ENCODE assay signal across 8 mouse cellular contexts in the genomic region with DNA sequence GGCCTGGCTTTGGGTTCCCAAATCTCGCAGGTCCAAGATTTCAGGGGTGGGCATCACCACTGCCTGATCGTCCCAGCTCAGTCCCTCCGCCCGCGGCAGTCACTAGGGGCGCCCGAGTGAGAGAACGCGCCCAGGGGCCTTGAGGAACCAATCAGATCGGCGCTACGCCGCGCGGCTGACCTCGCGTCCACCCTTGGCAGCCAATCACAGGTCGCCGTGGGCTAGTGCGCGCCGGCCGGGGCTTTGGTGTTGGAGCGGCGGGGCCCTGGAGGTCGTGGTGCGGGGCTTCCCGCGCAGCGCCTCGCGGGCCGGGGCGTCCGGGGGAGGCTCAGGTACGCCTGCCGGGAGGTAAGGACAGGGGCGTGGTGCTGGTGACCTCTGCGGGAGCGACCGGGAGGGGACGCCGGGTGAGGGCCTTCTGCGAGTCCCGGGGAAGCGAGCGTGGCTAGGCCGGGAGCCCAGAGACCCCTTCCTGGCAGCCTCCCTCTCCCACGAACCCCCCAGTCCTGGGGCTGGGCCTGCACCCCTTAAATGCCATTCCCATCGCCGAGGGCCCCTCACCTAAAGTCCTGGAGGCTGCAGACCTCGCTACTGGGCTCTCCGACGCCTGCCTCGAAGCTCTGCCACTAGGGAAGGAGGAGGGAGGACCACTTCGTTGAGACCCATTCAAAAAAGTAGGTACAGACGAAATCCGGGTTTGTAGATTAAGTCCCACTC. TPM values are rescaled to one million over a fixed set of nuclear protein-coding genes. Genes with fewer than 3 reads are reported as not detected.
DNase-seq lines count a peak whose midpoint lies in the region; ATAC-seq and TF ChIP-seq lines count a peak whose summit lies in the region.

A gene (plus strand): TSS at position 249 of the 717 bp plus-strand sequence.

- peaks cover 23% of the 10 kb centered on the region for H3K36me3 ChIP-seq in C2C12 (ENCODE audit: control insufficient read depth, insufficient read depth)
- peaks cover 22% of the 10 kb centered on the region for H3K36me3 ChIP-seq in erythroblast, embryonic 14.5 days (ENCODE audit: control insufficient read depth)
- peaks cover 21% of the 10 kb centered on the region for H3K36me3 ChIP-seq in heart, embryonic 12.5 days
- no peaks in the 10 kb centered on the region; the same call in 1 of the 2 replicates for H3K36me3 ChIP-seq in kidney, postnatal 0 days (ENCODE audit: insufficient read depth, low read length)
- H3K36me3 ChIP-seq in liver, embryonic 11.5 days (ENCODE audit: control insufficient read depth, insufficient read depth, low read length): no peaks in the 10 kb centered on the region; the same call in 1 of the 2 replicates
- peaks cover 1% of the 10 kb centered on the region; the same call in 1 of the 2 replicates for H3K36me3 ChIP-seq in stomach, embryonic 14.5 days (ENCODE audit: control insufficient read depth, insufficient read depth, low read length)

- peak within 1 kb of the TSS; percentile 98 for H3K4me2 ChIP-seq in heart, embryonic 12.5 days
- H3K4me2 ChIP-seq in kidney, postnatal 0 days (ENCODE audit: low read length): peak within 1 kb of the TSS; percentile 91
- H3K4me2 ChIP-seq in liver, embryonic 11.5 days: peak within 1 kb of the TSS; percentile 71
- peak within 1 kb of the TSS; percentile 89 for H3K4me2 ChIP-seq in stomach, embryonic 14.5 days (replicated peaks; ENCODE audit: low read depth, low read length)

- WGBS in heart, embryonic 12.5 days: under 1% methylated on average over 58 of the region's 58 CpGs
- under 1% methylated on average over 54 of the region's 58 CpGs for WGBS in kidney, postnatal 0 days
- under 1% methylated on average over 52 of the region's 58 CpGs for WGBS in liver, embryonic 11.5 days
- WGBS in stomach, embryonic 14.5 days: under 1% methylated on average over 48 of the region's 58 CpGs

- peak within 1 kb of the TSS; percentile 94 for H3K9ac ChIP-seq in heart, embryonic 12.5 days
- H3K9ac ChIP-seq in kidney, postnatal 0 days (ENCODE audit: low read depth, low read length): peak within 1 kb of the TSS; percentile 93
- peak within 1 kb of the TSS; percentile 98 for H3K9ac ChIP-seq in liver, embryonic 11.5 days (ENCODE audit: low read depth, low read length)
- peak within 1 kb of the TSS; percentile 89 for H3K9ac ChIP-seq in stomach, embryonic 14.5 days (replicated peaks; ENCODE audit: low read depth, low read length)

- ATAC-seq in heart, embryonic 12.5 days (ENCODE audit: insufficient number of reproducible peaks, low FRiP score): peak; percentile 99
- ATAC-seq in kidney, postnatal 0 days (replicated peaks; ENCODE audit: low FRiP score, low read depth): peak; percentile 98
- ATAC-seq in liver, embryonic 11.5 days (replicated peaks; ENCODE audit: low FRiP score): peak; percentile 98
- ATAC-seq in stomach, embryonic 14.5 days (ENCODE audit: insufficient number of reproducible peaks, insufficient read depth, low FRiP score, low read depth): peak; percentile 98

- DNase-seq in brain, embryonic 14.5 days (ENCODE audit: low read depth): peak; percentile 98
- peak; percentile 97 for DNase-seq in kidney, postnatal 0 days (ENCODE audit: low spot score)
- peak; percentile 94 for DNase-seq in liver, embryonic 11.5 days (ENCODE audit: low spot score)
- peak; percentile 93 for DNase-seq in naive thymus-derived CD4-positive, alpha-beta T cell, adult 2 months (ENCODE audit: low read depth)

- H3K9me3 ChIP-seq in erythroblast, embryonic 14.5 days (ENCODE audit: control insufficient read depth, low read length): no peaks in the 10 kb centered on the region
- H3K9me3 ChIP-seq in heart, embryonic 12.5 days (replicated peaks): no peaks in the 10 kb centered on the region
- H3K9me3 ChIP-seq in kidney, postnatal 0 days (replicated peaks; ENCODE audit: low read length): no peaks in the 10 kb centered on the region
- no peaks in the 10 kb centered on the region for H3K9me3 ChIP-seq in liver, embryonic 11.5 days (ENCODE audit: control insufficient read depth, low read length)
- H3K9me3 ChIP-seq in stomach, embryonic 14.5 days (ENCODE audit: control insufficient read depth, low read depth, low read length): no peaks in the 10 kb centered on the region

- H3K27ac ChIP-seq in heart, embryonic 12.5 days (ENCODE audit: poor library complexity, severe bottlenecking): peak within 1 kb of the TSS; percentile 72
- H3K27ac ChIP-seq in kidney, postnatal 0 days: peak within 1 kb of the TSS; percentile 82
- peak within 1 kb of the TSS; percentile 79 for H3K27ac ChIP-seq in liver, embryonic 11.5 days (ENCODE audit: low read depth, low read length)
- peak within 1 kb of the TSS; percentile 74 for H3K27ac ChIP-seq in stomach, embryonic 14.5 days (ENCODE audit: low read length)

- H3K4me1 ChIP-seq in erythroblast, embryonic 14.5 days (ENCODE audit: control insufficient read depth): peaks cover 37% of the 10 kb centered on the region
- H3K4me1 ChIP-seq in heart, embryonic 12.5 days (replicated peaks): peaks cover 19% of the 10 kb centered on the region
- no peaks in the 10 kb centered on the region for H3K4me1 ChIP-seq in kidney, postnatal 0 days (replicated peaks; ENCODE audit: insufficient read depth, low read length)
- peaks cover 9% of the 10 kb centered on the region for H3K4me1 ChIP-seq in liver, embryonic 11.5 days (replicated peaks; ENCODE audit: control insufficient read depth, insufficient read depth, low read length)
- 0 out of 2 replicates have a peak, but pooled peaks cover 5% of the 10 kb centered on the region for H3K4me1 ChIP-seq in stomach, embryonic 14.5 days (ENCODE audit: control insufficient read depth, insufficient read depth, low read length)

- peak; percentile 82; the same call in 1 of the 2 replicates for TF ChIP-seq POLR2A in brain, embryonic 14.5 days (IDR thresholded peaks at IDR 0.05; ENCODE audit: borderline replicate concordance, extremely low read depth, insufficient read depth, insufficient read length, poor library complexity, severe bottlenecking)

- no peaks in the 10 kb centered on the region for H3K27me3 ChIP-seq in C2C12 (ENCODE audit: control insufficient read depth, insufficient read depth, insufficient read length)
- H3K27me3 ChIP-seq in erythroblast, embryonic 14.5 days (ENCODE audit: control insufficient read depth): no peaks in the 10 kb centered on the region
- H3K27me3 ChIP-seq in heart, embryonic 12.5 days (replicated peaks): no peaks in the 10 kb centered on the region
- no peaks in the 10 kb centered on the region for H3K27me3 ChIP-seq in kidney, postnatal 0 days (ENCODE audit: insufficient read depth, low read length)
- no peaks in the 10 kb centered on the region for H3K27me3 ChIP-seq in liver, embryonic 11.5 days (replicated peaks; ENCODE audit: control insufficient read depth, insufficient read depth, low read length)
- H3K27me3 ChIP-seq in stomach, embryonic 14.5 days (ENCODE audit: control insufficient read depth, insufficient read depth, low read length): no peaks in the 10 kb centered on the region

- peaks cover 44% of the 10 kb centered on the region for H3K79me3 ChIP-seq in C2C12 (ENCODE audit: low read depth)

- peak within 1 kb of the TSS; percentile 100 for H3ac ChIP-seq in C2C12 (ENCODE audit: control insufficient read depth, insufficient read length, low read depth)

- peak within 1 kb of the TSS; percentile 96 for H3K4me3 ChIP-seq in C2C12 (ENCODE audit: insufficient read depth, poor library complexity, severe bottlenecking)
- peak within 1 kb of the TSS; percentile 96 for H3K4me3 ChIP-seq in erythroblast, embryonic 14.5 days (replicated peaks)
- peak within 1 kb of the TSS; percentile 88 for H3K4me3 ChIP-seq in heart, embryonic 12.5 days
- peak within 1 kb of the TSS; percentile 84 for H3K4me3 ChIP-seq in kidney, postnatal 0 days (replicated peaks; ENCODE audit: low read depth, low read length)
- H3K4me3 ChIP-seq in liver, embryonic 11.5 days (ENCODE audit: low read depth, low read length): peak within 1 kb of the TSS; percentile 92
- H3K4me3 ChIP-seq in stomach, embryonic 14.5 days (ENCODE audit: low read depth, low read length): peak within 1 kb of the TSS; percentile 88

- peaks cover 51% of the 10 kb centered on the region for H3K79me2 ChIP-seq in C2C12 (ENCODE audit: control insufficient read depth, insufficient read depth)

- TF ChIP-seq CTCF in C2C12 (IDR thresholded peaks at IDR 0.05; ENCODE audit: control insufficient read depth, insufficient read depth, insufficient read length): peak; percentile 78
- peak; percentile 71 for TF ChIP-seq CTCF in brain, embryonic 14.5 days (IDR thresholded peaks at IDR 0.05; ENCODE audit: borderline replicate concordance, extremely low read depth, insufficient read depth, insufficient read length)
- peak; percentile 79 for TF ChIP-seq CTCF in kidney, postnatal 0 days (IDR thresholded peaks at IDR 0.05; ENCODE audit: low read depth)

TF ChIP-seq in C2C12, 6 proteins besides CTCF, POLR2A, EP300 and RAD21:
- TF ChIP-seq MAX (IDR thresholded peaks at IDR 0.05) (peak; percentile 34), MYOD1 (IDR thresholded peaks at IDR 0.05; ENCODE audit: control insufficient read depth, insufficient read length, low read depth) (no peak), CEBPB (IDR thresholded peaks at IDR 0.05; ENCODE audit: low read depth) (no peak), FOSL1 (IDR thresholded peaks at IDR 0.05; ENCODE audit: insufficient read depth, low read length, poor library complexity, severe bottlenecking) (no peak), MYOG (IDR thresholded peaks at IDR 0.05; ENCODE audit: control insufficient read depth, extremely low read depth, insufficient read length) (no peak), USF1 (IDR thresholded peaks at IDR 0.05; ENCODE audit: low read depth) (peak; percentile 11)

RNA-seq across cellular contexts. Expression of the gene that starts here (rescaled TPM):
- 6.7 TPM for polyA plus RNA-seq in C2C12 (2012; fragmentation: generic; extraction: Trizol)
- 10.8 and 12.3 TPM in 2 replicates for polyA plus RNA-seq in brain, embryonic 14.5 days (2012; rRNA removed)
- 0.32 and 0.36 TPM in 2 replicates for polyA plus RNA-seq in erythroblast, embryonic 14.5 days (2012)
- polyA plus RNA-seq in heart, embryonic 12.5 days (2016; fragmentation: Nextera tagmentation; extraction: Ambion mirVana): 19.2 and 19.7 TPM in 2 replicates
- 12.4 and 15.1 TPM in 2 replicates for polyA plus RNA-seq in kidney, postnatal 0 days (2015; fragmentation: Nextera tagmentation; extraction: Ambion mirVana)
- 31.2 and 32.9 TPM in 2 replicates for polyA plus RNA-seq in liver, embryonic 11.5 days (2014; fragmentation: Nextera tagmentation; extraction: Ambion mirVana)
- 23.2 and 24.8 TPM in 2 replicates for polyA plus RNA-seq in stomach, embryonic 14.5 days (2014; fragmentation: Nextera tagmentation; extraction: Ambion mirVana)

Comparison
In these comparisons a context has a peak if more than half of its experiments do, and no peak if none do; other contexts are left out.
1. Peak in every context shown above with its lines: DNase-seq, ATAC-seq, H3K4me3 ChIP-seq and H3K27ac ChIP-seq.